Mouse (Mus musculus) kidney, adult 2 months (tissue): ENCODE data around the gene Cldn13. TPM values are rescaled to one million over a fixed set of nuclear protein-coding genes. Genes with fewer than 3 reads are reported as not detected.
"Not testable (repeated sequence)": the region's sequence is repeated elsewhere in the genome, so short reads cannot be mapped to it uniquely, and the experiment has no call there.

Source experiments
- DNase-seq: peaks from one replicate; pipeline ENCODE4 v3.0.0; 2021
- H3K27ac ChIP-seq: fragments of 200-500 bp; 2 replicates; pipeline ENCODE4 v1.5.1; 2012; ENCODE audit warnings: low read depth, low read length, control low read depth, inconsistent platforms; ENCODE audit not compliant: insufficient read depth
- H3K27me3 ChIP-seq: fragments of 200-500 bp; replicated peaks from 2 replicates; pipeline ENCODE4 v1.6.1; 2012; ENCODE audit warnings: mild to moderate bottlenecking, moderate library complexity, low read length, inconsistent platforms; ENCODE audit not compliant: control insufficient read depth, insufficient read depth
- H3K36me3 ChIP-seq: fragments of 200-500 bp; 2 replicates; pipeline ENCODE4 v1.6.1; 2012; ENCODE audit warnings: mild to moderate bottlenecking, moderate library complexity, low read length, inconsistent platforms; ENCODE audit not compliant: control insufficient read depth, insufficient read depth
- H3K4me1 ChIP-seq: fragments of 200-500 bp; 2 replicates; pipeline ENCODE4 v1.6.1; 2011; ENCODE audit warnings: low read length; ENCODE audit not compliant: control insufficient read depth, insufficient read depth
- H3K4me3 ChIP-seq: fragments of 200-500 bp; 2 replicates; pipeline ENCODE4 v1.5.1; 2011; ENCODE audit warnings: mild to moderate bottlenecking, low read depth, low read length, control low read depth; ENCODE audit not compliant: insufficient read depth
- CTCF ChIP-seq: fragments of 200-500 bp; conservative IDR thresholded peaks from 2 replicates; pipeline ENCODE4 v1.5.1; 2011; ENCODE audit warnings: low read depth, mild to moderate bottlenecking, control low read depth, low read length, moderate library complexity, mixed read lengths; ENCODE audit not compliant: insufficient read depth, insufficient read length
- POLR2A ChIP-seq: fragments of 200-500 bp; IDR thresholded peaks from one replicate; pipeline ENCODE4 v1.6.1; 2011; ENCODE audit warnings: low read depth, low read length, control low read depth
- WGBS: fragments of 180-500 bp; shearing (Covaris S2); methylation state at CpG from one replicate; pipeline ENCODE4 v1.1.7; 2018; 5-methylcytosine and 5-hydroxymethylcytosine counted together
- polyA plus RNA-seq: library from polyadenylated mRNA; depleted of rRNA; stranded (reverse); fragments of >200 nt; gene quantifications from 2 replicates; pipeline ENCODE4 v1.2.3, GENCODE M21; 2012; rRNA removed

The Cldn13 gene
- not detected in 2 replicates for polyA plus RNA-seq

- TF ChIP-seq POLR2A: no peak
- no peak for TF ChIP-seq CTCF
- 82% methylated on average over 8 of the region's 8 CpGs for WGBS
Observed at GRCm38 (mm10) chr5:134915311-134915710, at the start of gene Cldn13. Gene Cldn13, minus strand, starts transcription at chr5:134915526.

GRCm38 (mm10) chr5:134964655-134965054 is 49.3 kb upstream of the Cldn13 start:
- H3K27me3 ChIP-seq, H3K4me1 ChIP-seq, DNase-seq, H3K4me3 ChIP-seq, H3K27ac ChIP-seq, H3K36me3 ChIP-seq: not testable (repeated sequence)

More at GRCm38 (mm10) chr5:134915311-134915710, at the start of gene Cldn13:
- no peaks in the 10 kb centered on the region for H3K36me3 ChIP-seq
- no peaks in the 10 kb centered on the region for H3K4me1 ChIP-seq
- no peaks in the 10 kb centered on the region for H3K27me3 ChIP-seq
- no peak for DNase-seq
- no peak within 1 kb of the TSS for H3K4me3 ChIP-seq
- H3K27ac ChIP-seq: no peak within 1 kb of the TSS

GRCm38 (mm10) chr5:134963546-134963945 is 48.2 kb upstream of the Cldn13 start:
- Histone ChIP-seq H3K27ac (no peak overlapping the region), H3K36me3 (no peaks in the 10 kb centered on the region), H3K4me3 (no peak overlapping the region), H3K4me1 (no peaks in the 10 kb centered on the region), H3K27me3 (no peaks in the 10 kb centered on the region)
- 57% methylated on average over 5 of the region's 5 CpGs for WGBS
- no peak for TF ChIP-seq CTCF
- no peak for TF ChIP-seq POLR2A
- peak; percentile 58 for DNase-seq

GRCm38 (mm10) chr5:134961519-134961918 is 46.2 kb upstream of the Cldn13 start:
- H3K4me1 ChIP-seq: no peaks in the 10 kb centered on the region
- H3K27me3 ChIP-seq: no peaks in the 10 kb centered on the region
- no peaks in the 10 kb centered on the region for H3K36me3 ChIP-seq
- WGBS: 91% methylated on average over 2 of the region's 2 CpGs
- no peak for DNase-seq
- TF ChIP-seq CTCF (no peak), POLR2A (no peak)
- no peak overlapping the region for H3K4me3 ChIP-seq
- no peak overlapping the region for H3K27ac ChIP-seq

- Histone ChIP-seq H3K36me3 (no peaks in the 10 kb centered on the region), H3K27me3 (no peaks in the 10 kb centered on the region), H3K4me1 (no peaks in the 10 kb centered on the region), H3K27ac (no peak overlapping the region), H3K4me3 (no peak overlapping the region)
- 58% methylated on average over 2 of the region's 2 CpGs for WGBS
- DNase-seq: no peak
- TF ChIP-seq POLR2A: no peak
- TF ChIP-seq CTCF: no peak
Observed at GRCm38 (mm10) chr5:134960430-134960829, 45.1 kb upstream of the Cldn13 start.

- H3K27me3 ChIP-seq: no peaks in the 10 kb centered on the region
- peak; percentile 24 for DNase-seq
- H3K4me1 ChIP-seq: no peaks in the 10 kb centered on the region
- 61% methylated on average over 7 of the region's 7 CpGs for WGBS
- no peak overlapping the region for H3K27ac ChIP-seq
- H3K36me3 ChIP-seq: no peaks in the 10 kb centered on the region
- TF ChIP-seq POLR2A: no peak
- TF ChIP-seq CTCF: no peak
- H3K4me3 ChIP-seq: no peak overlapping the region
Observed at GRCm38 (mm10) chr5:134959114-134959513, 43.8 kb upstream of the Cldn13 start.

- Histone ChIP-seq H3K27me3 (no peaks in the 10 kb centered on the region), H3K4me1 (no peaks in the 10 kb centered on the region), H3K27ac (no peak overlapping the region), H3K4me3 (no peak overlapping the region), H3K36me3 (no peaks in the 10 kb centered on the region)
- no peak for DNase-seq
- no peak for TF ChIP-seq CTCF
- no peak for TF ChIP-seq POLR2A
- WGBS: 38% methylated on average over 5 of the region's 5 CpGs
Observed at GRCm38 (mm10) chr5:134955491-134955890, 40.2 kb upstream of the Cldn13 start.

- no peak overlapping the region for H3K4me3 ChIP-seq
- H3K36me3 ChIP-seq: no peaks in the 10 kb centered on the region
- no peak for TF ChIP-seq POLR2A
- peak overlapping the region; percentile 48; the same call in 1 of the 2 replicates for H3K27ac ChIP-seq
- no peaks in the 10 kb centered on the region for H3K4me1 ChIP-seq
- 7% methylated on average over 19 of the region's 19 CpGs for WGBS
- H3K27me3 ChIP-seq: no peaks in the 10 kb centered on the region; the same call in 1 of the 2 replicates
- no peak for DNase-seq
Observed at GRCm38 (mm10) chr5:134951053-134951884, 35.9 kb upstream of the Cldn13 start.
